Mouse (Mus musculus) forebrain, embryonic 15.5 days (tissue): ENCODE data around the gene E330017A01Rik. TPM values are rescaled to one million over a fixed set of nuclear protein-coding genes. Genes with fewer than 3 reads are reported as not detected.

Experiments used
- ATAC-seq: fragments of 200-750 bp; cut with Nextera tagmentation; replicated peaks from 2 replicates; pipeline ENCODE4 v1.8.0; 2017; ENCODE audit warnings: mild to moderate bottlenecking, moderate TSS enrichment, moderate library complexity
- H3K27ac ChIP-seq: fragments of 300-500 bp; sonication (generic); replicated peaks from 2 replicates; pipeline ENCODE4 v1.5.1; 2015; ENCODE audit warnings: mild to moderate bottlenecking, inconsistent platforms
- H3K27me3 ChIP-seq: fragments of 300-500 bp; sonication (generic); 2 replicates; pipeline ENCODE4 v1.6.1; 2015; ENCODE audit warnings: inconsistent platforms
- H3K36me3 ChIP-seq: fragments of 300-500 bp; sonication (generic); 2 replicates; pipeline ENCODE4 v1.6.1; 2015; ENCODE audit warnings: mild to moderate bottlenecking, inconsistent platforms
- H3K4me1 ChIP-seq: fragments of 300-500 bp; sonication (generic); 2 replicates; pipeline ENCODE4 v1.6.1; 2015; ENCODE audit warnings: inconsistent platforms
- H3K4me2 ChIP-seq: fragments of 300-500 bp; sonication (generic); replicated peaks from 2 replicates; pipeline ENCODE4 v1.6.1; 2015; ENCODE audit warnings: mild to moderate bottlenecking, inconsistent platforms
- H3K4me3 ChIP-seq: fragments of 300-500 bp; sonication (generic); 2 replicates; pipeline ENCODE4 v1.5.1; 2015; ENCODE audit warnings: mild to moderate bottlenecking, inconsistent platforms
- H3K9ac ChIP-seq: fragments of 300-500 bp; sonication (generic); replicated peaks from 2 replicates; pipeline ENCODE4 v1.6.1; 2015; ENCODE audit warnings: mild to moderate bottlenecking, inconsistent platforms
- H3K9me3 ChIP-seq: fragments of 300-500 bp; sonication (generic); 2 replicates; pipeline ENCODE4 v1.6.1; 2016; ENCODE audit warnings: inconsistent platforms
- WGBS: fragments of 180-500 bp; shearing (Covaris S2); methylation state at CpG from one replicate; pipeline ENCODE4 v1.1.7; 2015; ENCODE audit warnings: mixed read lengths; 5-methylcytosine and 5-hydroxymethylcytosine counted together
- polyA plus RNA-seq: library from polyadenylated mRNA; unstranded; fragments of >200 nt; fragmentation: Nextera tagmentation; extraction: Ambion mirVana; gene quantifications from 2 replicates; pipeline ENCODE4 v1.2.1, GENCODE M21; 2015

The E330017A01Rik gene
- not detected in 2 replicates for polyA plus RNA-seq

GRCm38 (mm10) chr16:58638689-58639175, at the start of gene E330017A01Rik:
TSS of gene E330017A01Rik (minus strand) at chr16:58638739.
- Histone ChIP-seq H3K4me3 (no peak within 1 kb of the TSS), H3K27me3 (no peaks in the 10 kb centered on the region), H3K36me3 (no peaks in the 10 kb centered on the region), H3K4me2 (no peak within 1 kb of the TSS), H3K9me3 (no peaks in the 10 kb centered on the region), H3K9ac (no peak within 1 kb of the TSS), H3K4me1 (no peaks in the 10 kb centered on the region), H3K27ac (no peak within 1 kb of the TSS)
- no peak for ATAC-seq
- 76% methylated on average over 3 of the region's 3 CpGs for WGBS

DNA sequence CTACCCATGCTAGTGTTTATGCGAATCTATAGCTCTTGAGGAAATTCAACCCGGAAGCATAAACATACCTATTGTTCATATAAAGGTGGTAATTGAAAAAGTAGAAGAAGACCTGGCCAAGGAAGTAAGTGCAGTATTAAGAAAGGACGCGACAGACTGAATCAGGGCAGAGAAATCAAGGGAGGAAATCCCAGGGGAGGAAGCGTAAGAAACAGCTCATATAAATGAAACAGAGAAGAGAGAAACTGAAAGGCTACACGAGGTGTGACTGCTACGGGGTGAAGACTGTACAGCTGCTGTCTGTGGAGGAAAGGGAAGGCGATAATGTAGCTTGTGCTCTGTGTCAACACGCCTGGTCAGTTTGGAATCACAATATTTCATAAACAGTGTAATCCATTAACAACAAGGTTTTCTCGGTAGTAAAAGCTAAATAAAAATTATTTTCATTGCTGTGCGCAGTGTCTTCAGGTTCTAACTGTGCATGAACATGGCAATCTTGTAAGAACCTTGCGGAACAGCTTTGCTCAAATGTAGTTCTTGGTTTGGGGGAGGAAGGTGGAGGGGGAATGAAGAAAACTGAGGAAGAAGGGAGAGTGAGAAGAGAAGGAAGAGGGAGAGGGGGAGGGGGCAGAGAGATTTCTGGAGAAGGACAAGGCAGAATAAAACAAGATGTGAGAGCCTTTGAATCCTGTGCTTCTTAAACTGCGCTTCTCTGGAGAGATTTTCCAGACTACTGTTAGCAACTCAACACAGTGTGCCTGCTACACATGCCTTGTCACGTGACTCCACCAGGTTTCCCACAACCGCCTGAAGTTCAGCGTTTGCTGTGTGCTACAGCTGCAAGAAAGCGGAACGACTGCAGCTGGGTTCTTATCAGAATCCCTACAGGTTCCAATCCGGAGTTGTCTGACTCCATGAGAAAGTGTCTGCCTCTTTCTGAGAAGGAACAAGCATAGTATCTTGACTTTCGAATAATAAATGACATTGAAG, 47.3 kb upstream of the E330017A01Rik start:
- Histone ChIP-seq H3K36me3 (peaks cover 6% of the 10 kb centered on the region; the same call in 1 of the 2 replicates), H3K9me3 (no peaks in the 10 kb centered on the region), H3K9ac (no peak overlapping the region), H3K4me2 (no peak overlapping the region), H3K4me1 (no peaks in the 10 kb centered on the region), H3K4me3 (no peak overlapping the region), H3K27me3 (no peaks in the 10 kb centered on the region), H3K27ac (no peak overlapping the region)
- 83% methylated on average over 20 of the region's 20 CpGs for WGBS
- ATAC-seq = no peak

GRCm38 (mm10) chr16:58684537-58684936, 46.0 kb upstream of the E330017A01Rik start:
- no peak overlapping the region for H3K4me2 ChIP-seq
- no peak overlapping the region for H3K27ac ChIP-seq
- H3K9ac ChIP-seq = no peak overlapping the region
- no peaks in the 10 kb centered on the region for H3K4me1 ChIP-seq
- no peaks in the 10 kb centered on the region for H3K9me3 ChIP-seq
- H3K27me3 ChIP-seq = no peaks in the 10 kb centered on the region
- H3K4me3 ChIP-seq = no peak overlapping the region
- no peak for ATAC-seq
- H3K36me3 ChIP-seq = peaks cover 8% of the 10 kb centered on the region; the same call in 1 of the 2 replicates

GRCm38 (mm10) chr16:58683911-58684310, 45.4 kb upstream of the E330017A01Rik start:
- ATAC-seq = no peak
- H3K4me3 ChIP-seq = no peak overlapping the region
- WGBS = 90% methylated on average over 4 of the region's 4 CpGs

DNA sequence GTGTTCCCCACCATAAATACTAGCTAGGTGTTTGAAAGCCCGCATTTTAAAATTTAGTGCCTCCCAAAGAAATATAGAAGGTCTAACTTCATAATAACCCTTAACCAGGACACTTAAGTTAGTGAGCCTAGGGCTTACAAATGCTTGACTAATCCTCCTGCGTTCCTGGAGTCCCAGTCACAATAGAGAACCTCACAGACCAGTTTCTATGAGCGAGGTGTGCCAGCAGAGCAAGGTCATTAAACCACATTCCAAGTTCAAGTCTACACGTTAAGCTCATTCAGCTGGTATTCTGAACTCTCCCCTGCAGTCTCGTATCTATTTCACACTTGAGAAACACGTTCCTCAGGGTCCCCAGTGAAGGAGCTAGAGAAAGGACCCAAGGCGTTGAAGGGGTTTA, 44.3 kb upstream of the E330017A01Rik start:
- Histone ChIP-seq H3K9ac (no peak overlapping the region), H3K4me1 (no peaks in the 10 kb centered on the region), H3K4me3 (no peak overlapping the region), H3K9me3 (no peaks in the 10 kb centered on the region), H3K27me3 (no peaks in the 10 kb centered on the region), H3K36me3 (peaks cover 14% of the 10 kb centered on the region), H3K27ac (no peak overlapping the region), H3K4me2 (no peak overlapping the region)
- no peak for ATAC-seq
- 82% methylated on average over 7 of the region's 7 CpGs for WGBS

More at GRCm38 (mm10) chr16:58683911-58684310, 45.4 kb upstream of the E330017A01Rik start:
- no peak overlapping the region for H3K4me2 ChIP-seq
- no peaks in the 10 kb centered on the region for H3K9me3 ChIP-seq
- H3K27me3 ChIP-seq = no peaks in the 10 kb centered on the region
- H3K9ac ChIP-seq = no peak overlapping the region
- no peaks in the 10 kb centered on the region for H3K4me1 ChIP-seq
- H3K36me3 ChIP-seq = peaks cover 8% of the 10 kb centered on the region; the same call in 1 of the 2 replicates
- H3K27ac ChIP-seq = no peak overlapping the region

GRCm38 (mm10) chr16:58682046-58682445, 43.5 kb upstream of the E330017A01Rik start:
- H3K27me3 ChIP-seq = no peaks in the 10 kb centered on the region
- H3K9ac ChIP-seq = no peak overlapping the region
- H3K4me2 ChIP-seq = no peak overlapping the region
- no peak for ATAC-seq
- H3K4me1 ChIP-seq = no peaks in the 10 kb centered on the region
- 87% methylated on average over 6 of the region's 6 CpGs for WGBS
- no peaks in the 10 kb centered on the region for H3K9me3 ChIP-seq
- peaks cover 15% of the 10 kb centered on the region for H3K36me3 ChIP-seq
- no peak overlapping the region for H3K27ac ChIP-seq
- H3K4me3 ChIP-seq = no peak overlapping the region

DNA sequence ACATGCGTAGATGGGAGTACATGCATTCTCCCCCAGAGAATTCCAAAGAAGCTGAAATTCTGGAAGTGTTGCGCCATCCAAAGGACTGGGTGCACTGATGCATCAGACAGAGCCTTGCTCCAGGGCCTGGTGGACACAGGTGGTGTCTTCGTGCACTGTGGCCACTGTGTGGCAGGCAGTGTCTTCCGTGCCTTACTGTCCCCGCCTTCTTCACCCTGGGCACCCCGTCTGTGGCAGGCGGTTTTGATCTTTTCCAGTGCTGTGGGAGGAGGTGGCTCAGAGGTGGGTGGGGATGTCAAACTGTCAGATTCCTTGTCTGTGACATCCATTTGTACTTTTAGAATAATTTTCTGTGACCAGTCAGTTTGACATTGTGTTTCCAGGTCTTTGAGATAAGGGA, 40.1 kb upstream of the E330017A01Rik start:
- peaks cover 39% of the 10 kb centered on the region for H3K36me3 ChIP-seq
- no peak overlapping the region for H3K27ac ChIP-seq
- H3K9me3 ChIP-seq = no peaks in the 10 kb centered on the region

DNA sequence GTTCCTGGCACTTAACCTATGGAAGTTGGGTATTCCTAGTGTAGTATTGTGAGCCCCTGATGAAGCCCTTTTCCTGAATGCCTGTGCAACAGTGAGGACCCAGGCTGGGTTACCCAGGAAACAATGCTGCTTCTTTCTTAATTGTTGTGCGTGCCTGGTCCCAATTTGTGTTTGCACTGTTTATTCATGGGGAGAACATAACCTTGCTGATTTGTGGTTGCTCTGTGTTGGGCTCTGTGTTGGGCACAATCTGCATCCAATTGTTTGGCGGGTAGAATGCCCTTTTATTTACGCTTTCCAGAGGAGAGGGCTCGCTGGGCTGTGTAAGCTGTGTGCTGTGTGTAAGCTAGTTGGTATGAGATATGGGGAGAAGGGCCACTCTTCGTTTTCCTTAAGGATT, 39.0 kb upstream of the E330017A01Rik start:
- H3K4me3 ChIP-seq = no peak overlapping the region
- WGBS = 74% methylated on average over 5 of the region's 5 CpGs
- no peaks in the 10 kb centered on the region for H3K27me3 ChIP-seq
- H3K9me3 ChIP-seq = no peaks in the 10 kb centered on the region
- H3K4me1 ChIP-seq = no peaks in the 10 kb centered on the region
- peaks cover 43% of the 10 kb centered on the region for H3K36me3 ChIP-seq
- no peak overlapping the region for H3K4me2 ChIP-seq
- no peak overlapping the region for H3K9ac ChIP-seq
- no peak for ATAC-seq
- H3K27ac ChIP-seq = no peak overlapping the region

More for the DNA sequence above, 40.1 kb upstream of the E330017A01Rik start:
- 85% methylated on average over 7 of the region's 7 CpGs for WGBS
- no peak overlapping the region for H3K4me2 ChIP-seq
- no peaks in the 10 kb centered on the region for H3K4me1 ChIP-seq
- no peak overlapping the region for H3K9ac ChIP-seq
- ATAC-seq = no peak
- no peak overlapping the region for H3K4me3 ChIP-seq
- no peaks in the 10 kb centered on the region for H3K27me3 ChIP-seq

- no peak for ATAC-seq
- H3K4me3 ChIP-seq = no peak overlapping the region
- H3K27ac ChIP-seq = no peak overlapping the region
- no peak overlapping the region for H3K4me2 ChIP-seq
- no peaks in the 10 kb centered on the region for H3K27me3 ChIP-seq
- H3K9ac ChIP-seq = no peak overlapping the region
- WGBS = 92% methylated on average over 3 of the region's 3 CpGs
- H3K4me1 ChIP-seq = 0 out of 2 replicates have a peak, but pooled peaks cover under 1% of the 10 kb centered on the region
- H3K9me3 ChIP-seq = no peaks in the 10 kb centered on the region
- peaks cover 42% of the 10 kb centered on the region for H3K36me3 ChIP-seq
Measured at GRCm38 (mm10) chr16:58676633-58677032, 38.1 kb upstream of the E330017A01Rik start.

DNA sequence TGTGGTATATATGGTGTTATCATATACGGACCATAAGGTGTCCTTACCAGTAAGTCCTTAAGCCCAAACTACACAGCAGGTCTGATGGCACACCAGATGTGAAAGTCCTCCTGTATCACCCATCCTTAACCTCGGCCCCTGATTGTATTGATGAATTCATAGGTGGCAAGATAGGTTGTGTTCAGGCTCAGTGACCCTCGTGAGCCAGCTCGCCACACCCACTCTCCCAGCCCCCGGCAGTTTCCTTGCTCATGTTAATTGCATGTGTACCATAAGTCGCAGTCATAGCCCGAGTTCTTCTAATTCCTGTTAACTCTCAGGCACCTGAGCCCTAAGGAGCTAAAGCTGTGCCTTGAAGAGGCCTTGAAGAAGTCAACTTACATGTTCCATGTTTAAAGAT, 37.6 kb upstream of the E330017A01Rik start:
- no peaks in the 10 kb centered on the region for H3K27me3 ChIP-seq
- H3K4me2 ChIP-seq = no peak overlapping the region
- H3K4me1 ChIP-seq = 0 out of 2 replicates have a peak, but pooled peaks cover 5% of the 10 kb centered on the region
- ATAC-seq = no peak
- H3K27ac ChIP-seq = no peak overlapping the region
- no peaks in the 10 kb centered on the region for H3K9me3 ChIP-seq
- no peak overlapping the region for H3K9ac ChIP-seq
- 90% methylated on average over 7 of the region's 7 CpGs for WGBS
- H3K4me3 ChIP-seq = no peak overlapping the region
- H3K36me3 ChIP-seq = peaks cover 40% of the 10 kb centered on the region

- H3K27me3 ChIP-seq = no peaks in the 10 kb centered on the region
- no peak overlapping the region for H3K4me3 ChIP-seq
- H3K4me2 ChIP-seq = no peak overlapping the region
- H3K9ac ChIP-seq = no peak overlapping the region
- peaks cover 35% of the 10 kb centered on the region for H3K36me3 ChIP-seq
- H3K27ac ChIP-seq = no peak overlapping the region
- peaks cover 9% of the 10 kb centered on the region; the same call in 1 of the 2 replicates for H3K4me1 ChIP-seq
- WGBS = 94% methylated on average over 13 of the region's 13 CpGs
- H3K9me3 ChIP-seq = no peaks in the 10 kb centered on the region
- ATAC-seq = no peak
Measured at GRCm38 (mm10) chr16:58675256-58675655, 36.7 kb upstream of the E330017A01Rik start.

- peaks cover 35% of the 10 kb centered on the region for H3K36me3 ChIP-seq
- no peaks in the 10 kb centered on the region for H3K9me3 ChIP-seq
- no peak overlapping the region for H3K9ac ChIP-seq
- no peak overlapping the region for H3K4me2 ChIP-seq
- no peak for ATAC-seq
- H3K27me3 ChIP-seq = no peaks in the 10 kb centered on the region
- WGBS = 95% methylated on average over 15 of the region's 15 CpGs
- no peak overlapping the region for H3K27ac ChIP-seq
- no peak overlapping the region for H3K4me3 ChIP-seq
- peaks cover 9% of the 10 kb centered on the region; the same call in 1 of the 2 replicates for H3K4me1 ChIP-seq
Measured at GRCm38 (mm10) chr16:58673811-58674410, 35.4 kb upstream of the E330017A01Rik start.
